Mouse (Mus musculus) layer of hippocampus, adult 9-10 months (tissue): Measurements from ENCODE around the gene Stat1.

Experiments used
- DNase-seq: peaks from one replicate; pipeline ENCODE4 v3.0.0; 2022; ENCODE audit warnings: low spot score

Stat1 gene

DNA sequence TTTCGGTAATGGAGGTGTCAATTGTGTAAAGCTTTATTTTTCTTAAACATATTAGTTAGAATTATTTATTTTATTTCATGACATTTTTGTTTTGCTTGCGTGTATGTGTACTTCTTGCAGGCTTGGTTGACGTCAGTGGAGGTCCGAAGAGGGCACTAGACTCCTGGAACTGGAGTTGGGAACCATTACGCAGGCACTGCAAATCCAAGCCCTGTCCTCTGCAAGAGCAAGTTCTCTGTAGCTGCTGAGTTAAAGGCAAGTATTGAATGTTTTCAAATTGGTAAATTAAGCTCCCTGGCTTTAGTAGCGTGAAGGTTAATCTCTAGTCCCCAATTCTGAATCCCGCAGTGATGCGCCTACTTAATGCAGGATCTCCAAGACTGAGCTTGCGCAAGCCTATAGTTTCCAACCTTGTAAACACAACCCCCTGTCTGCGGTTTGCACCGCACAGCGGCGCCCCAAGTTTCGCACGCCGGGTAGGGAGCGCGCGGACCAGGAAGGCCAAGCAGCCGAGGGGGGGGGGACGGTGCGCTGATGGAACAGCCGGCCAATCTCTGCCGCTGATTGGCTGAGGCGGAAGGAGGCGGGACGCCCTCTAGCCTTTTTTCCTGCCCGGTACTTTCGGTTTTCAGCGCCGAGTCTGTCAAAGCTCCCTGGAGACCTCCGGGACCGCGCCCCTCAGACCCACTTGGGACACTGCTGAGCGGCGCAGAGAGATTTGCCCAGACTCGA lies at the start of gene Stat1:
Stat1 (plus strand) TSS at position 581 of the 732 bp plus-strand sequence.
- DNase-seq, result peak; percentile 59

DNA sequence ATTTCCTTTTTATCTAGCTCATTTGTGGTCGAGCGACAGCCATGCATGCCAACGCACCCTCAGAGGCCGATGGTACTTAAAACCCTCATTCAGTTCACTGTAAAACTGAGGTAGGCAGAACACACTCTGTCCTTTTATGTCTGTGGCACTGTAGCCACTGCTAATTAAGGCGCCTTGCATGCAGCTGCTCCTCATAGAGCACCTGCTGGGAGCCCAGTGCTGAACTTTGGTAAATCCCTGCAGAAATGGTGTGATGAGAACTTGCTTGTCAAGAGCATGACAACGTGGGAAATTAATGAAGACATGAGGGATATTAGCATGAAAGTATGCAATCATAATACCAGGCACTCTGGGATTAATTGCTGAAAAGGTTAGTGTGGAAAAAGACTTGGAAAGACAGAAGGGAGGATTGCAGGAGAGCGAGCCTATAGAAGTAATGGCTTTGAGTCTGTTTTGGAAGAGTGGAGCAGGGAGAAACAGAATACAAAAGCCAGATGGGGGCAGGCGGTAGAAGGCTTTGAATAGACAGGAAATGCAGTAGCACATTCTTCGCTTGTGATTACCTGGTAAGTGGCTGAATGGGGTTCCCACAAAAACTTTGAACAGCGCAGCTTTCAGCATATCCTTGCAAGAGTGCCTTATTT lies 39.4 kb upstream of the Stat1 start:
- no peak for DNase-seq

DNA sequence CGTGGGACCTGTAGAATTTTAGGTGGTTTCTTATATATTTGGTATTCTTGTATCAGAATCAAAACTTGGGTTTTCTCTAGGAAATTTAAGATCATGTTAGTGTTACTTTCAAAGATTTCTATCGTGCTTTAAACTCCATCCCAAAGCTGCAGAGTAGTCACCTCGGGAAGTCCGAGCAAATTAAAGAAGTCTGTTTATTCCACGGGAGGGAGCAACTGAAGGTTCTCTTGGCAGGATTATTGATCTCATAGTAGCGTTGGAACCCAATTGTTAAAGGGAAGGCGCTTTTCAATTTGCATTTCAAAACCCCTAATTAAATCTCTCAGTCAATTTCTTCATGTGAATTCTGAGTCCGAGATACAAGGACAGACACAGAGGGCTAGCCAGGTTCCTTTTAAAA lies 38.9 kb upstream of the Stat1 start:
- DNase-seq, result no peak

DNA sequence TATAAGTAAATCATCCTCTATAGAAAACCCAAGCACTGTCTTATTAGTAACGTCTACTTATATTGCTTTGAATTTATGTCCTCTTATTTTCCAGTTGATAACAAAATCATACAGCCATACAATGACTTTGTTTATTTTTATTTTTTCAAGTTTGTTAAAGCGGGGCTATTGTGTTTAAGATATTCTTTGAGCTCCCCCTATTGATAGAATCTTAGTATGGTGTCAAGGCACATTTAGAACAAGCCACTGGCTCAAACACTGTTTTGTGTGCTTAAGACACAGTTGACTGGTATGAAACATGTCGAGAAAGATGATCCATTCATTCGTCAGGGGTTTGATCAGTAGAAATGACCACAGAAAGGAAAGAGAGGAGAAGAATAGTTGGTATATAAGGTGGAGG lies 33.0 kb upstream of the Stat1 start:
- DNase-seq, result no peak

DNA sequence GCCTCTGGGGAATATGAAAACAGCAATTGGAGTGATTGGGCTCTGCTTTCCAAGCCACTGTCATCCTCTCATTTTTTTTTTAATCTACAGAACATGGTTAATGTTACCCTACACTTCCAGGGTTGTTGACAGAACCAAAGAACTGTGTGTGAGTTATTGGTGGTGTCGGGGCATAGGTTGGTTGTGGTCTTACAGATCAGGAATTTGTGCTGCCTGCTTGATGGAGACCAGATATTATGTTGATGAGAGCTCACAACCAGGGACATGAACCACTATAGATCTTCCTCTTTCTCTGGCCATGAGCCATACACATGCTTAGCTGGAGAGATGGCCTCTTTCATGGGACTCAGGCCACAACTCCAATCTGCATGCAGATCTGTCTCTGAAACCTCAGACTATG lies 32.1 kb upstream of the Stat1 start:
- no peak for DNase-seq

DNA sequence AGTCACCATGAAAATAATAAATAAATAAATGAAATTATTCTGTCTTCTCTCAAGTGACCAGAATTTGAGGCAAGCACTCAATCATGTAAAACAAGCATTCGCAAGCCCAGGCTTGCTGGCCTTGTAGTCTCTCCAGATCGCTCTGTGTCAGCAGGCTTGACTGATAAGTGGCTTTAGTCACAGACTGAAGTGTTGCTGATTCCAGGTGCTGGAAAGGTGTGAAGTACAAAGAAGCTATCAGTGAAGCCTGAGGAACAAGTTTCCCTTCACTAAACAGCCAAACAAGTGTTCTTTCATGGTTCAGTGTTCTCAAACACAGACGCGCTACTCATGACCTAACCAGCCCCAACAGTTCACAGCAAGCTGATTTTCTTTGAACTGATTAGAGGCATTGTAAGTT lies 30.6 kb upstream of the Stat1 start:
- no peak for DNase-seq

DNA sequence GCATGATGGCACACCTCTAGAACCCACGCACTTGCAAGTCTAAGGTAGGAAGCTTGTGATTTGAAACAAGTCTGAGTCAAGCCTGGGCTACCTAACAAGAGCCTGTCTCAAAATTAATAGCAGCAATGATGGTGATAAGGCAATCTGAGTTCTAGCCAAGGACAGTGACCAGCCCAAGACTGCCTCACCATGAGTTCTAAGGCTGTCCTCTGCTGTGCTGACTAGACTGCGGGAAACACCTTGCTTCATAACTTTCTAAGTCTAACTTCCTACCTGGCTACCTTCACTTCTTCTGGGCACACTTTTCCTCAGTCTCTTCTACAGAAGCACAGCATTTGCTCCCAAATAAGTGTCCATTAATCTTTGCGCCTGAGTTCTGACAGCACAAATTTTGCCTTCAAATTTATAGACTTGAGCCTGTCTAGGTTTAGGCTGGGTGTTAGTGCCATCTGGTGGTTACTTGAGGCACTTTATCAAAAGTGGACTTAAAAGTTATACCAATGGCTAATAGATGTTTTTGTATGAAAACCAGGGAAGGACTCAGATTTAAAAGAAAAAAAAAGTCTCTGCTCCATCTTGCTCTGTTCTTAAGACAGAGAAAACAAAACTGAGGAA lies 20.5 kb upstream of the Stat1 start:
- DNase-seq, result no peak

DNA sequence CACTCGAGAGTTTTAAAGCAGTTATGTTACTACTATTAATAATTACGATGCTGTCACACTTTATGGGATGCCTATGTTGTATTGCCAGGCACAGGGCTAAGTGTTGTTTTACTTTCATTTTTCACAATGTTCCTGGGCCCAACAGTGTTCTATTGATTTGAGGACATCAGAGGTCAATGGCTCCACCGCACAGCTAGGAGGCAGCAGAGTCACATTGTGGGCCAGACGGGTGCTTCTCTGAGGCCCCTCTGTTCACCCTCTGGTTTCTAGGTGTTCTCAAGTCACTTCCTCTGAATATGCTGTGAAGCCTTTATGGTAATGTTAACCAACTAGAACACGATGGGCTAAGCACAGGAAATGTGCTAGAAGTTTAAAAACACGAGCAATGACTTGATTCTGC lies 18.7 kb upstream of the Stat1 start:
- no peak for DNase-seq

DNA sequence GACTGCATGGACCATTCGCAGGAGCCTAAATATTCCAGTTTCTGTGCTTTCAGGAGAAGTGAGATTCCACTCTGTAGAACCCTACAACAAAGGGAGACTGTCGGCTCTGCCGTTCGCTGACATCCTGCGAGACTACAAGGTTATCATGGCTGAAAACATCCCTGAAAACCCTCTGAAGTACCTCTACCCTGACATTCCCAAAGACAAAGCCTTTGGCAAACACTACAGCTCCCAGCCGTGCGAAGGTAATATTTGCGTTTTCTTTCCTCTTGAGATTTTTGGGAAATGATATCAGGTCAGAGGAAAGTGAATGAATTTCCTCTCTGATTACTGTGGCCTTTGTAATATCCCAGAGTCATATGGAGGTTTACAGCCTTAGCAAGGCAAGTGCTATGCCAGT lies 16.4 kb upstream of the Stat1 start:
- no peak for DNase-seq

DNA sequence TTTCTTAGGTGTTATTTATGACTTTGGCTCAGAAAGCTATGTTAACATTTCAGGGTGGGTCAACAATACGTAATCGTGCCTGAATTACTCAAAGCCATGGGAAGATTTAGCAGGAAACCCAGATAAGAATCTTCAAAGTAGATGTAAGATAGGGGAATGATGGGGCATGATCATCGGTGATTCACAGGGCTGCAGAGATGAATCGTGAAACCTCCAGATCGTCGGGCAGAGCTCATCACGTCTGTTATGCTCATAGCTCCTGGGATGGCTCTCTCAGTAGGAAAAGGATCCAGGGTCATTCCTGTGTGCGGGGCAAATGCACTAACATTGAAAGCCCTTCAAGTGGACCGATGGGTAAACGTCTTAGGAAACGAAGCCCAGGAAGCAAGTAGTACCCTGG lies 12.0 kb upstream of the Stat1 start:
- DNase-seq, result no peak

DNA sequence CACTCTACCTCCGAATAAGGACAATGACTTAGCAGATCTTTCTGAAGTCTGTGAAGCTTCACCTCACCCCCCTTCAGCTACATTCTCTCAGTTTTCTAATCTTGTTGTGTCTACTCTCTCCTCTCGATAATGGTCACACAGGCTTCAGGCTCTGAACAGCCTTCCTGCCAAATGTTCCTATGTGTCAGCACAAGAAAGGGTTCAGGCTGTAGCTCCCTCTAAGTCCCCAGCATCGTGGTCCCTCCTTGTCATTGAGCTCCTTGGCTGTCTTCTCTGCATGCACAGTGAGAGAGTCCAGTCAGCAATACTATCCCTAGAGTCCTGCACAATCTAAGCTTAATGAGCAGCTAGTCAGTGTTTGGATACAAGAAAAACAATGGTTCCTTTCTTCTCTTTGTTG lies 8.0 kb upstream of the Stat1 start:
- DNase-seq, result no peak

DNA sequence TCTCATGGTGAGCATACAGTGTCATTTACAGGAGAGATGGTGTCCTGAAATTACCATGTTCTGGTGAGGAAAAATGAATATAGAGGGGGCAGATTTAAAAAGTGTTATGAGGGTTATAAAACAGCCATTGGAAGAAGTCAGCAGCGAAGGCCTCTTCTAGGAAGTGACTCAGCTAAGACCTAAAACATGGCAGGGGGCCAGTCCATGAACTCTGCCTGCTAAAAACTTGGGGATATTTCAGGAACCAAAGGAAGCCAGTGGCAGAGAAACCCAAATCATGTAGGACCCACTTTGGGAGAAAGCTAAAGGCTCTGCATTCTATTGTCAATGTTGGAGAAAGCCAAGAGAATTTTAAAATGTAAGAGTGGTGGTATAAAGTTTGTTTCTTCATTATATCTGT lies 6.9 kb upstream of the Stat1 start:
- no peak for DNase-seq

DNA sequence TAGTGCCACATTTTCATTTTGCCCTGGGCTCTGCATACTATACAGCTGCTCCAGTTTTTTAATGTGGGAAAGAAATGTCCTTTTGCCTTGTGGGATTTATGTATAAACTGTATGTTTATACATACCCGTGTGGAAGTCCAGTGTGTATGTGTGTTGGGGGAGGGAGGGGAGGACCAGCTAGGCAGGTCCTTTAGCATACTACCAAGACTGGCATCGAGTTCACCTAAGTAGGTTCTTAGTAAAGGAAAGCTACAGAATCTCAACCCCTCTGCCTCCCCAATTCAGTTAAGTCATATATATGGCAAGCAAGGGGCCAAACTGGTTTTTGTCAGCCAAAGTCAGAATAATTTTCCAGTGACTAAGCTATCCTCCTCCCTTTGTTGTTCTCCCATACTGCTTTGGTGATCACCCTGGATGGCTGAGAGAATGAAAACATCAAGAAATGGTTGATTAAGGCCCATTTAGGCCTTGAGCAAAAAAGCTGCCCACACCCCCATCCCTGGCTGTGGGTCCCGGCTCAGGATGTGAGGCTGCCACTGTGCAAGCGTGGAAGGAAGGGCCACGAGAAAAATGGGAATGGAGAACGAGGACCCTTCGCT lies 6.1 kb upstream of the Stat1 start:
- DNase-seq, result no peak

DNA sequence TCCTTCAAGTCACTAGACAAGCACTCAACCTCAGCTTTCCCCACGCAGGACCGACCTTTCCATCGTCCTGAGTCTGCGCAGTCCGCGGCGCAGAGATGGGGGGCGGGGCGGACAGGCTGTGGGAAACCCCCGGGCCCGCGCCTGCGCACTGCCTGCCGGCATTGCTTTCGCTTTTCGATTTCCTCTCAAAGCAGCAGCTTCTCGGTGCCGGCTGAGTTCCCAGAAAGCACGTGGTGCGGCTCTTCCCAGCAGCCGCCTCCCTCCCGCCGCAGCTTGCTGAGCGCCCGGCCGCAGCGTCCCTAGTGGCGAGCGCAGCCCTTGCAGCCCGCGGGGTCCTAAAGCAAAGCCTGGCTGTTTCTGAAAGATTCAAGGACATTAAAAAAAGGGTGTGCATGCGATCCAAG lies 5.6 kb upstream of the Stat1 start:
- DNase-seq, result peak; percentile 94

DNA sequence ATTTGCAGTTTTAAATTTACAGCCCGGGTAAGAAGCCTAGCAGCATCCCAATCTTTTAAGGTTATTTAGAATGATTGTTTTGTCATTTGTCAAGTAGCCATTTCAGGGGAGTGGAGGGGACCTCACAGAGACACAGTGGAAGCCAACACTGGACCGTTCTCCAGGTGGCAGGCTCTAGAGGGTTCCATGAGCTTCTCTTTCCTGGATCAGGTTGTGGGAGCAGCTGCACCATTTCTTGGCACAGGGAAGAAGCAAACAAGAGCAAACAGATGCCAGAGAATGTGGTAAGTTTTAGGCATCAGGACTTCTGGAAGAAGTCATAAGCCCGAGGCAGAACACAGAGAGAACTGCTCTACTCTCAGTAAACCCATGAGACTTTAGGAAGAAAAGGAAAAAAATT lies 2.8 kb upstream of the Stat1 start:
- DNase-seq, result no peak

DNA sequence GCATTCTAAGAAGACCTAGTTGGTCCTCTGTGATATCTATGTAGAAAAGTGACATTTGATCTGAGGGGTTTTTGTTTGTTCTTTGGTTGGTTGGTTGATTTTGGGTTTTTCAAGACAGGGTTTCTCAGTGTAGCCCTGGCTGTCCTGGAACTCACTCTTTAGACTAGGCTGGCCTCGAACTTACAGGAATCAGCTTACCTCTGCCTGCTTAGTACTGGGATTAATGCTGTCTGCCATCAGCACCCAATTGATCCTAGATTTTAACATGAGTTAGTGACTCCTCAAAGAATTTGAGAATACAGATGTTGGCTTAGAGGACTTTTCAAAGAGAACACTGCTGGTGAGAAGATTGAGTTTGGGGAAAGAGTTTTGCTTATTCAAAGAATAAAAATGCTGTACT lies 1.5 kb upstream of the Stat1 start:
- no peak for DNase-seq

DNA sequence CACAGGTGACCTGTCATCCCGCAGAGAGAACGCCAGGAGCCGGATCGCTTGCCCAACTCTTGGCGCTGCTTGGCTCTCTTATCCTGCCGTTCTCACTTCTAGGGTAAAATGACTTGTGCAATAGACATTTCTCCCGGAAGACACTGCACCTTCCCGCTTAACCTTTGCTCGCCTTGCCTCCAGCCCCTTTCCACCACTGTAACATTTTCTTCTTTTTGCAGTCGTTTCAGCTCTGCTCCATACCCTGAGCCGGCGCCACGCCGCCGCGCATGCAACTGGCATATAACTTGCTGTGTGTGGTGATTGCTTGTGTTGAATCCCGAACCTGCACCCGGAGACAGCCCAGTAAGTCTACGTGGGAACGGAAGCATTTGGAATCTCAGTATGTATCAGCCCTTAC lies 451 bp downstream of the Stat1 start:
- no peak for DNase-seq

DNA sequence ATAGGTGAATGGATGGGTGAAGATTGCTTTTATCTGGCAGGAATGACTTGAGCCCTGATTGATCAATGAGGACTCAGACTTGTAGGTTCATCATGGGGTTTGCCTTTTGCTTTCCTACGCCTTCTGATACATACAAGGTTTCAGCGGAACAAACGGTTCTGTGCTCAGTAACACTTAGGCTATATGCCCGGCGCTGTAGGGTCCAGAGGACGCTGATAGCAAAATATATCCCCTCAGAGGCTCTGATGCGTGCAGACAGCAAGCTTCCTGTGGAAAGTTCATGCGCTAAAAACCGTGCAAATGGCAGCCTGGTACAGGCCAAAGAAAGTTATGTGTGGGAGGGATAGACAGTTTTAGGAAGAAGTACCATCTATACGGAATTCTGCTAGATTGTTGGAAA lies 951 bp downstream of the Stat1 start:
- DNase-seq, result no peak

DNA sequence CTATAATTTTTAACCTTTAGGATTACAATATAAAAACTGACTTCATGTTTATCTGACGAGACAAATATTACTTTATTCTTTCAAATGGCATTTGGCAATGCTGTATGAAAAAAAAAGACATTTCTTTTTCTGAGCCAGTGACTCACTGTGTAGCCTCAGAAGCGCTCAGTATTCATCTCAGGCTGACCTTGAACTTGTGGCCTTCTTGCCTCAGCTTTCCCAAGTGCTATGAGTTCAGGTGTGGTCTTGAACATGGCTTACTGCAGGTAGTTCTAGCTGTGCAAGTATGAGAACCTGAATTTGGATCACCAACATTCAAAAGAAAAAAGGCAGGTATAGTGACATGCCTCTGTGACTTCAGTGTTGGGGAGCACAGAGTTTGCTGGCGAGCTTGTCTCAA lies 1.8 kb downstream of the Stat1 start:
- DNase-seq, result no peak

DNA sequence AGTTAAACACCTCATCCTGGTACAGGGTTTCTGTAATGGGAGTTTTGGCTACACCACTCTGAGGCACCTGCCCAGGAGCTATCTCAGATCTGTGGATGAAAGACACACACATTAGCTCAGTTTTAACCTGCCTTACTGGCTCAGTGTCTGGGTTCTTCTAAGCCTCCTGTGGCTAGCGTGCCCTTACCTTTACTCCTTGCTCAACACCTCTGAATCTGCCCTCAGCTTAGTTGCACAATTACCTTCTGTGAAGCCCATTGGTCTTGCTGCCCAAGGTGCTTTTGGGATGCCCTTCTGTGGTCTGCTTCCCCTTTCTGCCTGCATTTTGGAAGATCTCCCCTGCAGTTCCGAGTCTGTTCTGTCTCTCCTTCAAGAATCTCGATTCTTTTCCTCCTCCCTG lies 5.6 kb downstream of the Stat1 start:
- no peak for DNase-seq

DNA sequence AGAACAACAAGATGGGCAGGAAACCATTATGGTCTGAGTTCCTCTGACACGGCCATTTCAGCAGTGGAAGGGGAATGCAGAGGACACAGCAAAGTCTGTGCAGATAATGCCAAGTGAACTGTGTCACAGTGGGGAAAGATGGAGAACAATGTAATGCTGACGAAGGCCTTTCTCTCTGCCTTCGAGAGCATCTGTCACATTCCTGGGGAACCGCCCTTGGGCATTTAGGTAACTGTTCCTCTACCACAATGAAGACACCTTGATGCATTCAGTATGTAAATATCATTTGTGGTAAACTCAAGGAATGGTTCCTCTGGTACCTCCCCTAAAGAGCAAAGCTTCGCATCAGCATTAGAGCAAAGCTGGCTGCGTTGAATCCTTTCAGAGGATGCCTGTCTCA lies 8.1 kb downstream of the Stat1 start:
- DNase-seq, result no peak

DNA sequence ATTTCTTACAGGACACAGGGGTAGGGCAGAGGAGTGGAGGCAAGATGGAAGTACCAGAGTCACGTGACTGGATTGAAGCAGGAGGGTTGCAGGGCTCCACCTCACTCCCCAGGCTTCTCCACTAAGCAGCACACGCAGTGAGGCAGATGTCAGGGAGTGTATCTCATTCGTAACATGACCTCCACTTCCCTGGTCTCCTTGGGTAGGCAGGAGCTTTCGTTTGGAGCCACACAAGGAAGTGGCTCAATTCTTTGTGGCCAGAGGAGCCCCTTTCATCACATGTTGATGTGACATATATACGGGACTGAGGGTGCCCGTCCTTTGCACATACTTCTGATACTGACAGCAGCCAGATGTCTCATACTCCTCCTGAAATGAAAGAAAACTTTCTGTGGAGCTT lies 10.6 kb downstream of the Stat1 start:
- no peak for DNase-seq

DNA sequence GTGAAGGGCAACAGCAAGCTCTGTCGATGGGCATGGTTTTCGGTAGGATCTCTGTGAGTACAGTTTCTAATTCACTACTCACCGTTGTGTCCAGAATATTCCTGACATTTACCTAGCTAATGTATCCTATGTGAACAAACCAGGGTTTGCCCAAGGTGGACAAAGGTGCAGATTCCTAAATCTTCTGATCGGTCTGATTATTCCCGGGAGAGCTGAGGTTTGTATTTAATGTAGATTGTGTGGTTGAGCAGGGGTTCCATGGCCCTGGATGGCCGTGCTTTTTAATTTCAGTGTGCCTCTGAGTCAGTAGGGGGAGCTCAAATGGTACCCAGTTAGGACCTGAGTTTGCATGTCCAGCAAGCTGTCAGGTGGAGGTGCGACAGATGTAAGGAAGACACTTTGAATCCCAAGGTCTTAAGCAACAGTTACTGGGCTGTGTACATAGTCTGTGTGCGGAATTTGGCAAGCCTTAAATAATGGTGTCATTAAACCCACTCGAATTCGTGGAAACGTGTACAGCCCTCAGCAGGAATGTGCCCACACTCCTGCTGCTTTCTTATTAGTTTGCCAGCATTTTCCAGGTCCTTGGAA lies 12.6 kb downstream of the Stat1 start:
- no peak for DNase-seq
